Mouse (Mus musculus) CH12.LX (cell line): ENCODE measurements around the gene Rab29. TPM values are rescaled to one million over a fixed set of nuclear protein-coding genes. Genes with fewer than 3 reads are reported as not detected.

Source experiments
- DNase-seq: peaks from one replicate; pipeline ENCODE4 v3.0.0-alpha.2; 2013; ENCODE audit errors: extremely low read depth
- H3K27ac ChIP-seq: 2 replicates; pipeline ENCODE4 v1.5.1; 2012; ENCODE audit warnings: low read depth, mild to moderate bottlenecking, control low read depth, moderate library complexity; ENCODE audit not compliant: insufficient read depth
- H3K27me3 ChIP-seq: replicated peaks from 2 replicates; pipeline ENCODE3; 2012; ENCODE audit warnings: inconsistent platforms
- H3K36me3 ChIP-seq, 2 experiments: replicated peaks in 1 of 2; 2 replicates each; pipeline versions ENCODE3 to v1.6.1; 2012; ENCODE audit warnings: inconsistent platforms in 1 of 2, low read length in 1 of 2, mild to moderate bottlenecking in 1 of 2, mixed read lengths in 1 of 2, moderate library complexity in 1 of 2; ENCODE audit not compliant: control insufficient read depth in 1 of 2, insufficient read depth in 1 of 2
- H3K4me1 ChIP-seq, 2 experiments: 2 replicates each; pipeline ENCODE4 v1.6.1; 2012; ENCODE audit warnings: inconsistent platforms in 1 of 2, moderate library complexity in 1 of 2; ENCODE audit not compliant: insufficient read depth in 2 of 2, control insufficient read depth in 1 of 2
- H3K4me2 ChIP-seq: 2 replicates; pipeline ENCODE4 v1.6.1; 2012; ENCODE audit warnings: low read depth, mild to moderate bottlenecking, control low read depth; ENCODE audit not compliant: poor library complexity, insufficient read depth, severe bottlenecking
- H3K4me3 ChIP-seq, 3 experiments: fragments of 150-350 bp in 1 of 3; sonication (generic) in 1 of 3; replicated peaks in 1 of 3; 2 replicates each; pipeline versions ENCODE3 to v1.5.1; 2011 to 2012; ENCODE audit warnings: low read depth in 2 of 3, low read length in 2 of 3, mild to moderate bottlenecking in 2 of 3, moderate library complexity in 2 of 3, control low read depth in 1 of 3, improper control_type of control experiment in 1 of 3, inconsistent platforms in 1 of 3, mixed read lengths in 1 of 3; ENCODE audit not compliant: poor library complexity in 1 of 3
- H3K79me2 ChIP-seq: replicated peaks from 2 replicates; pipeline ENCODE4 v1.6.1; 2012; ENCODE audit warnings: mild to moderate bottlenecking, moderate library complexity; ENCODE audit not compliant: control insufficient read depth, poor library complexity, insufficient read depth, severe bottlenecking; ENCODE audit errors: extremely low read depth
- H3K9ac ChIP-seq: 2 replicates; pipeline ENCODE4 v1.6.1; 2012; ENCODE audit warnings: low read depth, mild to moderate bottlenecking, control low read depth, moderate library complexity; ENCODE audit not compliant: insufficient read depth
- H3K9me3 ChIP-seq: replicated peaks from 2 replicates; pipeline ENCODE3; 2012; ENCODE audit warnings: low read length, inconsistent platforms, mixed read lengths
- CHD1 ChIP-seq: IDR thresholded peaks from 2 replicates; pipeline ENCODE4 v1.6.1; 2012; ENCODE audit warnings: low read depth, low read length, improper control_type of control experiment, inconsistent platforms
- CHD2 ChIP-seq: IDR thresholded peaks from 2 replicates; pipeline ENCODE4 v1.6.1; 2011; ENCODE audit warnings: low read length, improper control_type of control experiment
- CTCF ChIP-seq, 2 experiments: IDR thresholded peaks in 1 of 2; conservative IDR thresholded peaks in 1 of 2; 2 replicates each; pipeline ENCODE4 v1.5.1; 2011 to 2012; ENCODE audit warnings: low read depth in 2 of 2, low read length in 2 of 2, improper control_type of control experiment in 1 of 2, inconsistent platforms in 1 of 2, mild to moderate bottlenecking in 1 of 2, moderate library complexity in 1 of 2
- E2F4 ChIP-seq: IDR thresholded peaks from 2 replicates; pipeline ENCODE4 v1.6.1; 2011; ENCODE audit warnings: low read depth, low read length, improper control_type of control experiment; ENCODE audit not compliant: insufficient replicate concordance
- ETS1 ChIP-seq: conservative IDR thresholded peaks from 2 replicates; pipeline ENCODE4 v1.6.1; 2012; ENCODE audit warnings: low read depth, mild to moderate bottlenecking, inconsistent platforms, low read length, improper control_type of control experiment, moderate library complexity
- GABPA ChIP-seq: IDR thresholded peaks from 2 replicates; pipeline ENCODE4 v1.6.1; 2012; ENCODE audit warnings: low read depth, low read length, improper control_type of control experiment, inconsistent platforms; ENCODE audit not compliant: insufficient replicate concordance
- HCFC1 ChIP-seq: IDR thresholded peaks from 2 replicates; pipeline ENCODE4 v1.6.1; 2012; ENCODE audit warnings: low read depth, mild to moderate bottlenecking, inconsistent platforms, low read length, improper control_type of control experiment
- KAT2A ChIP-seq: IDR thresholded peaks from 2 replicates; pipeline ENCODE4 v1.6.1; 2012; ENCODE audit warnings: low read length, improper control_type of control experiment, inconsistent platforms; ENCODE audit not compliant: insufficient replicate concordance
- MEF2A ChIP-seq: IDR thresholded peaks from 2 replicates; pipeline ENCODE4 v1.6.1; 2014; ENCODE audit warnings: low read depth, mild to moderate bottlenecking, inconsistent platforms, low read length, improper control_type of control experiment, borderline replicate concordance
- MXI1 ChIP-seq: IDR thresholded peaks from 2 replicates; pipeline ENCODE4 v1.6.1; 2011; ENCODE audit warnings: mild to moderate bottlenecking, low read depth, low read length, improper control_type of control experiment
- NELFE ChIP-seq: IDR thresholded peaks from 2 replicates; pipeline ENCODE4 v1.6.1; 2011; ENCODE audit warnings: low read depth, low read length, improper control_type of control experiment
- PAX5 ChIP-seq: IDR thresholded peaks from 2 replicates; pipeline ENCODE4 v1.6.1; 2012; ENCODE audit warnings: low read length, inconsistent platforms, mixed read lengths
- RCOR1 ChIP-seq: conservative IDR thresholded peaks from 2 replicates; pipeline ENCODE4 v1.6.1; 2012; ENCODE audit warnings: low read depth, mild to moderate bottlenecking, inconsistent platforms, low read length, improper control_type of control experiment
- SIN3A ChIP-seq: IDR thresholded peaks from 2 replicates; pipeline ENCODE4 v1.6.1; 2012; ENCODE audit warnings: low read length, improper control_type of control experiment, inconsistent platforms
- SMC3 ChIP-seq: IDR thresholded peaks from 2 replicates; pipeline ENCODE4 v1.6.1; 2011; ENCODE audit warnings: low read depth, low read length, improper control_type of control experiment
- UBTF ChIP-seq: IDR thresholded peaks from 2 replicates; pipeline ENCODE4 v1.6.1; 2012; ENCODE audit warnings: low read depth, mild to moderate bottlenecking, inconsistent platforms, low read length, improper control_type of control experiment, moderate library complexity
- USF2 ChIP-seq: conservative IDR thresholded peaks from 2 replicates; pipeline ENCODE4 v1.6.1; 2011; ENCODE audit warnings: low read depth, low read length, improper control_type of control experiment
- ZNF384 ChIP-seq: IDR thresholded peaks from 2 replicates; pipeline ENCODE4 v1.6.1; 2012; ENCODE audit warnings: low read depth, low read length, improper control_type of control experiment, inconsistent platforms
- dilution Hi-C: fragments of 300-500 bp; cut with MboI; formaldehyde crosslinking; loops from 2 replicates; pipeline ENCODE4 v1.14.3; 2020; ENCODE audit warnings: low sequenced_read_pairs; ENCODE audit not compliant: extremely low pct_unique_long_range_greater_than_20kb, extremely low pct_ligation_motif_present
- in situ Hi-C: fragments of 300-500 bp; cut with MboI; formaldehyde crosslinking; loops from 3 replicates; pipeline ENCODE4 v1.14.3; 2019; ENCODE audit warnings: low sequenced_read_pairs, low pct_ligation_motif_present, low pct_unique_long_range_greater_than_20kb, mixed read lengths
- polyA plus RNA-seq: library from polyadenylated mRNA; unstranded; fragments of >175 nt; gene quantifications from 2 replicates; pipeline ENCODE4 v1.2.1, GENCODE M21; 2012; ENCODE audit warnings: low read depth; ENCODE audit not compliant: insufficient read length
- total RNA-seq, 2 experiments: library from RNA; depleted of rRNA; stranded (reverse); fragments of 300-350 nt in 1 of 2; fragments of >200 nt in 1 of 2; gene quantifications; 2 replicates each; pipeline ENCODE4 v1.2.3; 2012 to 2014

Rab29 gene
- total and polyA plus RNA-seq, 3 experiments = 10.8 to 16.4 (median 14.8) TPM

DNA sequence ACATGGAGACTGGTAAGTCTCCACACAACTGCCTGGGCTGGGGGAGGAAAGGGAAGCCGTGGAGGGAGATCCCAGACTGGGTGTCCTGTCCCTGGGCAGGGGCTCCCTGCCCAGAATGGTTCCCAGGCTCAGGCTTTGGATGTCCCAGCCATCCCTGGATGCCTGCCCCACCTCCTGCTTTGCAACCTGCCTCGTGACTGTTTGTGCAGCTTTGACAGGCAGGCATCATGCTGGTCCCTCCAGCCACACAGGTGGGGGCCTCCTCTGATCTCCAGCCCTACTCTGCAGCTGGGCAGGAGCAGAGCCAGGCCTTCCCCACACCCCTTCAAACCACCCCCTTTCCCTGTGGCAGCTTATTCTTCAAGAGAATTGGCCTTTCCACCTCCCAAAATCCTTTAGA is 27.7 kb upstream of the Rab29 start:
- dilution Hi-C loops = no loop called here

DNA sequence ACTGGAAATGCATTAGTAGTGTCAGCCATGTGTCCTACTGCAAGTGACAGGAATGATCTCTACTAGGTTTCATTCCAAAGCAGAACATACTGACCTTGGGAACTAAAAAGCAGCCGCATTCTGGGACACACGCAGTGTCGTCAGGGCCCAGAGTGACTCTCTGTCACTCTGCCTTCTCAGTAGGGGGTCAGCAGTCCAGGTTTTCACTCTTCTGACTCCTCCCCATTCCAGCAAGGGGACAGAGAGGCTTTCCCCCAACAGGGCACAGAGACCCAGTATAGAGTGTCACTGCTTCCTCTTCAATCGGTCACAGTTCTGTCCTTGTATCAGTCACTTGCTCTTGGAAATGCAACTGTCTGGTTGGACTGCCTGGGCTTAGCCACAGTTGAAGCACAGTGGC is 24.8 kb upstream of the Rab29 start:
- Histone ChIP-seq H3K36me3 (peaks cover 69 to 95% of the 10 kb centered on the region in 2 experiments), H3K27me3 (no peaks in the 10 kb centered on the region), H3K4me1 (peaks cover 4 to 9% of the 10 kb centered on the region in 2 experiments; a peak in 3 of 4 replicates), H3K9ac (no peak overlapping the region), H3K9me3 (no peaks in the 10 kb centered on the region), H3K4me2 (no peak overlapping the region), H3K79me2 (no peaks in the 10 kb centered on the region), H3K4me3 (no peak overlapping the region), H3K27ac (no peak overlapping the region)
- in situ Hi-C loops (loop anchor here (25.0 kb wide), 1 partner anchor 130 kb away; no protein-coding TSS in a partner anchor), dilution Hi-C loops (no loop called here)
- no peak for TF ChIP-seq HCFC1
- no peak for TF ChIP-seq SMC3
- no peak for TF ChIP-seq CHD2
- no peak for TF ChIP-seq CHD1
- no peak for TF ChIP-seq MXI1
- no peak for TF ChIP-seq USF2
- TF ChIP-seq ZNF384 = no peak
- no peak for TF ChIP-seq UBTF
- TF ChIP-seq ETS1 = no peak
- TF ChIP-seq SIN3A = no peak
- TF ChIP-seq E2F4 = no peak
- no peak for TF ChIP-seq CTCF (conservative IDR thresholded peaks at IDR 0.05 in 1 of 2, IDR thresholded peaks at IDR 0.05 in 1 of 2; ENCODE audit: low read depth in 2 of 2, low read length in 2 of 2)
- no peak for DNase-seq

More for the DNA sequence above, 27.7 kb upstream of the Rab29 start:
- Histone ChIP-seq H3K4me3 (no peak overlapping the region), H3K4me1 (peaks cover 9 to 22% of the 10 kb centered on the region in 2 experiments), H3K27me3 (no peaks in the 10 kb centered on the region), H3K79me2 (no peaks in the 10 kb centered on the region), H3K9ac (no peak overlapping the region), H3K27ac (no peak overlapping the region), H3K9me3 (no peaks in the 10 kb centered on the region), H3K36me3 (peaks cover 54 to 93% of the 10 kb centered on the region in 2 experiments), H3K4me2 (no peak overlapping the region)
- in situ Hi-C loops = loop anchor here (25.0 kb wide), 1 partner anchor 127 kb away; no protein-coding TSS in a partner anchor
- TF ChIP-seq ZNF384 (no peak), NELFE (no peak), CHD1 (no peak), KAT2A (no peak), MEF2A (no peak), PAX5 (no peak), GABPA (no peak), RCOR1 (no peak), SMC3 (no peak)
- no peak for DNase-seq
